Mouse (Mus musculus): ENCODE measurements around the gene Snrpb.

DNA sequence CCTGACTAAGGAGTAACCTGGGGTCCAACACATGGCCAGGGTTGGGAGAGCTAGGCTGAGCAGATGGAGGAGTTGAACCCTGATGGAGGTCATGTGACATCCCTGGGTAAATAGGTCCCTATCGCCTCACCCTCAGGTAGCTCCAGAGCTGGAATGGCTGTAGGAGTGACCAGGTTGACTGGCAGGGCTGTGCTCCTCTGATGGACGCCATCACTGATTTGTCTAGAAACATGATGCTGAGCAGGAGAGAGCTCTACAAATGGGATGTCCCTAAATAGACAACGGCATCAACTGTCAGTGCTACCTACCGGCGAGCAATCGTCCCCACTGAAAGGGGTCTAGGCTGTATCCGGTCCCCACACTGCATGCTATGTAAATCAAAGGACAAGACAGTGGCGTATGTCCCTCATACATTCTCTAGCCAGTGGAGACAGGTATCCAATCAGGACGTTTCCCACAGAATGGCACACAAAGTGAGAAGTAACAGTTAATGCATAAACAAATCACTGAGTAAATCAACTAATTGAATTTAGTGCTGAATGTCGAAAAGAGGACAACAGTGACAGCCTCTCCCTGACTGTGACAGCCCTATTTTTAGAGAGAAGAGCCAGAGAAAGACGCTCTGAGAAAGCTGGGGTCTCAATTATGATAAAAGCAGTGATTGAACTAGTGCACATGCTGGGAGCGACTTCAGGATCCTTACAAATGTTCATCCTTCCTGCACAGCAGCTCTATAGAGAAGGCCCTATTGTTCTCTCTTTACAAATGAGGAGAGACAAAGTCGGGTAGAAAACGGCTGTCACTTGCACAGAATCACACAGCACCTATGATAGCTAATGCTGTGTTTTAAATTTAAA is 21.7 kb downstream of the Snrpb start:
- no peak for TF ChIP-seq POLR2A (IDR thresholded peaks at IDR 0.05; ENCODE audit: low read depth, low read length)
- TF ChIP-seq CTCF (IDR thresholded peaks at IDR 0.05; ENCODE audit: extremely low read depth, insufficient read depth, insufficient read length, insufficient replicate concordance): no peak

All from spleen, adult 2 months (tissue).